Mouse (Mus musculus): ENCODE data around the gene Gtsf1. TPM values are rescaled to one million over a fixed set of nuclear protein-coding genes. Genes with fewer than 3 reads are reported as not detected.
A peak's percentile ranks its signal among the peaks of the same experiment; 100 is the strongest.

Gene Gtsf1
- polyA plus RNA-seq, 1 experiment, result 0.16 TPM

- peak within 1 kb of the TSS; percentile 23 for H3K4me3 ChIP-seq (replicated peaks; ENCODE audit: insufficient read depth, low read depth, low read length)
- DNase-seq, result no peak
- peaks cover 5% of the 10 kb centered on the region for H3K27me3 ChIP-seq (ENCODE audit: control insufficient read depth, insufficient read depth, low read length)
- TF ChIP-seq POLR2A (IDR thresholded peaks at IDR 0.05; ENCODE audit: borderline replicate concordance, insufficient read depth, low read length) (no peak), CTCF (IDR thresholded peaks at IDR 0.05; ENCODE audit: borderline replicate concordance, insufficient read depth, low read depth, low read length) (no peak)
- no peaks in the 10 kb centered on the region for H3K4me1 ChIP-seq (ENCODE audit: control insufficient read depth, insufficient read depth, low read length)
- 2% methylated on average over 51 of the region's 51 CpGs for WGBS
- no peak within 1 kb of the TSS for H3K27ac ChIP-seq (ENCODE audit: insufficient read depth, low read length)
These were observed 63.7 kb downstream of the Gtsf1 start, which contains the start of gene Itga5 for GRCm38 (mm10) chr15:103366376-103367149. TSS of gene Itga5 (minus strand) at chr15:103366763.

GRCm38 (mm10) chr15:103365471-103366375 is 64.5 kb downstream of the Gtsf1 start:
- Histone ChIP-seq H3K4me1 (ENCODE audit: control insufficient read depth, insufficient read depth, low read length) (no peaks in the 10 kb centered on the region), H3K4me3 (replicated peaks; ENCODE audit: insufficient read depth, low read depth, low read length) (peak overlapping the region; percentile 19), H3K27ac (ENCODE audit: insufficient read depth, low read length) (no peak overlapping the region), H3K27me3 (ENCODE audit: control insufficient read depth, insufficient read depth, low read length) (peaks cover 5% of the 10 kb centered on the region)
- 25% methylated on average over 51 of the region's 51 CpGs for WGBS
- DNase-seq, result no peak
- TF ChIP-seq CTCF (IDR thresholded peaks at IDR 0.05; ENCODE audit: borderline replicate concordance, insufficient read depth, low read depth, low read length) (no peak), POLR2A (IDR thresholded peaks at IDR 0.05; ENCODE audit: borderline replicate concordance, insufficient read depth, low read length) (no peak)

GRCm38 (mm10) chr15:103364761-103365160 is 65.5 kb downstream of the Gtsf1 start:
- Histone ChIP-seq H3K4me3 (replicated peaks; ENCODE audit: insufficient read depth, low read depth, low read length) (no peak overlapping the region), H3K27me3 (ENCODE audit: control insufficient read depth, insufficient read depth, low read length) (peaks cover 5% of the 10 kb centered on the region), H3K4me1 (ENCODE audit: control insufficient read depth, insufficient read depth, low read length) (no peaks in the 10 kb centered on the region; the same call in 1 of the 2 replicates), H3K27ac (ENCODE audit: insufficient read depth, low read length) (no peak overlapping the region)
- no peak for DNase-seq
- 88% methylated on average over 4 of the region's 4 CpGs for WGBS
- TF ChIP-seq POLR2A (IDR thresholded peaks at IDR 0.05; ENCODE audit: borderline replicate concordance, insufficient read depth, low read length) (no peak), CTCF (IDR thresholded peaks at IDR 0.05; ENCODE audit: borderline replicate concordance, insufficient read depth, low read depth, low read length) (no peak)

GRCm38 (mm10) chr15:103363809-103364208 is 66.5 kb downstream of the Gtsf1 start:
- TF ChIP-seq CTCF (IDR thresholded peaks at IDR 0.05; ENCODE audit: borderline replicate concordance, insufficient read depth, low read depth, low read length) (no peak), POLR2A (IDR thresholded peaks at IDR 0.05; ENCODE audit: borderline replicate concordance, insufficient read depth, low read length) (no peak)
- no peak overlapping the region for H3K4me3 ChIP-seq (replicated peaks; ENCODE audit: insufficient read depth, low read depth, low read length)
- no peak overlapping the region for H3K27ac ChIP-seq (ENCODE audit: insufficient read depth, low read length)
- peaks cover 5% of the 10 kb centered on the region for H3K27me3 ChIP-seq (ENCODE audit: control insufficient read depth, insufficient read depth, low read length)
- peaks cover 8% of the 10 kb centered on the region for H3K4me1 ChIP-seq (ENCODE audit: control insufficient read depth, insufficient read depth, low read length)
- 97% methylated on average over 1 of the region's 1 CpGs for WGBS
- no peak for DNase-seq

GRCm38 (mm10) chr15:103362950-103363349 is 67.3 kb downstream of the Gtsf1 start:
- Histone ChIP-seq H3K4me3 (replicated peaks; ENCODE audit: insufficient read depth, low read depth, low read length) (no peak overlapping the region), H3K4me1 (ENCODE audit: control insufficient read depth, insufficient read depth, low read length) (peaks cover 8% of the 10 kb centered on the region), H3K27me3 (ENCODE audit: control insufficient read depth, insufficient read depth, low read length) (peaks cover 5% of the 10 kb centered on the region), H3K27ac (ENCODE audit: insufficient read depth, low read length) (no peak overlapping the region)
- no peak for DNase-seq
- 89% methylated on average over 3 of the region's 3 CpGs for WGBS
- TF ChIP-seq CTCF (IDR thresholded peaks at IDR 0.05; ENCODE audit: borderline replicate concordance, insufficient read depth, low read depth, low read length) (no peak), POLR2A (IDR thresholded peaks at IDR 0.05; ENCODE audit: borderline replicate concordance, insufficient read depth, low read length) (no peak)

GRCm38 (mm10) chr15:103362333-103362732 is 67.9 kb downstream of the Gtsf1 start:
- Histone ChIP-seq H3K4me3 (replicated peaks; ENCODE audit: insufficient read depth, low read depth, low read length) (no peak overlapping the region), H3K27me3 (ENCODE audit: control insufficient read depth, insufficient read depth, low read length) (peaks cover 5% of the 10 kb centered on the region), H3K27ac (ENCODE audit: insufficient read depth, low read length) (no peak overlapping the region), H3K4me1 (ENCODE audit: control insufficient read depth, insufficient read depth, low read length) (peaks cover 8% of the 10 kb centered on the region)
- WGBS, result 91% methylated on average over 6 of the region's 7 CpGs
- DNase-seq, result no peak
- TF ChIP-seq POLR2A (IDR thresholded peaks at IDR 0.05; ENCODE audit: borderline replicate concordance, insufficient read depth, low read length), result no peak

- Histone ChIP-seq H3K27me3 (ENCODE audit: control insufficient read depth, insufficient read depth, low read length) (peaks cover 1% of the 10 kb centered on the region; the same call in 1 of the 2 replicates), H3K4me1 (ENCODE audit: control insufficient read depth, insufficient read depth, low read length) (peaks cover 8% of the 10 kb centered on the region), H3K27ac (ENCODE audit: insufficient read depth, low read length) (no peak overlapping the region), H3K4me3 (replicated peaks; ENCODE audit: insufficient read depth, low read depth, low read length) (no peak overlapping the region)
- WGBS, result 90% methylated on average over 1 of the region's 1 CpGs
- DNase-seq, result no peak
- TF ChIP-seq POLR2A (IDR thresholded peaks at IDR 0.05; ENCODE audit: borderline replicate concordance, insufficient read depth, low read length) (no peak), CTCF (IDR thresholded peaks at IDR 0.05; ENCODE audit: borderline replicate concordance, insufficient read depth, low read depth, low read length) (no peak)
These were observed 69.0 kb downstream of the Gtsf1 start for GRCm38 (mm10) chr15:103361269-103361668.
